Mouse (Mus musculus) spleen, postnatal 4 days (tissue): Measurements from ENCODE around the gene Etnk2.

ENCODE experiments used
- DNase-seq, 2 experiments: peaks; one replicate each; pipeline ENCODE4 v3.0.0; 2022; ENCODE audit warnings: low spot score in 2 of 2

Etnk2 gene

DNA sequence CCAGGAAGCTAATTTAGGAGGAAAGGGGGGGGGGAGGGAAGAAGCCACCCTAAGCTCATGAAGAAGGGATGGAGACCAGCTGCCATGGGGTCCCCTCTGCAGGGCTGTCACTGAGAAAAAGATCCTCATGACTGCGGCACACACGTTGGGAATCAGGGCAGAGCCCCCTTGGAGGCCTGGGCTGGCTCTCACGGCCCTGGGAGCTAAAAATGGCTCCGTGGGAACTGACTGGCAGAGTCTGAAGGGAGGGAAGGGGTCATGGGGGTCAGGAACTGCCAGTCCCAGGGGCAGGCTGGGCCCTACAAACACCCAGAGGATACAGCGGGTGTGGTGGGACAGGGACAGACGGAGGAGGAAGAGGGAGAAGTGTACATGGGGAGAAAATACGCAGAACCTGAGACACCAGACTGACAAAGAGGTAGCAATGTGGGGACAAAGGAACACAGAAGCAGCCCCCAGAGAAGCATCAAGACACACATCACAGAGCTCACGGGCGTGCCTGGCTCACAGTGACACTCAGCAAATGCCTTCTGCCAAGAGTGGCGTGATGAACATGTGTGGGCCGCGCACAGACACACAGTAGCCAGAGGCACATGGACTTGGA lies 19.3 kb downstream of the Etnk2 start:
- no peak for DNase-seq

DNA sequence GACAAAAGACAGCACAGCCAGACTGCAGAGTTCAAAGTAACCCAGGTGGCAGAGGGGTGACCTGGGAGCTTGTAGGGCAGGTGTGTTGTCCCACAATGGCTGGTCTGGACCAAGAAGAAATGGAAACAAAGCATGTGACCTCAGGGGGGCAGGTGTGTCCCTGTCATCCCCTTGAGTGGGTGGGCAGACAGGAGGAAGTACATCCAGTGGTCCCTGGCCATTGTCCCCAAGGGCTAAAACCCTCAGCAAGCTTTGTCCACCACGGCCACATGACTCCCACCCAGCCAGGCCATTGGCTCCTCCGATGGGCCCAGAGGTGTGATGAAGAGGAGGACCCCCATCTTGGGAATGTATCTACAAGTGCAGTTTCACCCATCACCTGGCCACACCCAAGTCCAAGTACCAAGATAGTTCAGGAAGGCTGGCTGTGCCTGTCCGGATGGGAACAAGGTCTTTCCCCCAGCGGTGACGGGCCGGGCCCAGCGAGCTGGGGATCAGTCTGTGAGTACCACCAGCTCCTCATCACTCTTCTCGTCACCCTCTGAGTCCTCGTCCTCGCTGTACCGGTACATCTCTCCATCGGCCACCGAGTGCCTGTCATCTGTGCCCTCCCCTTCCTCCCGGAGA lies 19.9 kb downstream of the Etnk2 start:
- no peak for DNase-seq

DNA sequence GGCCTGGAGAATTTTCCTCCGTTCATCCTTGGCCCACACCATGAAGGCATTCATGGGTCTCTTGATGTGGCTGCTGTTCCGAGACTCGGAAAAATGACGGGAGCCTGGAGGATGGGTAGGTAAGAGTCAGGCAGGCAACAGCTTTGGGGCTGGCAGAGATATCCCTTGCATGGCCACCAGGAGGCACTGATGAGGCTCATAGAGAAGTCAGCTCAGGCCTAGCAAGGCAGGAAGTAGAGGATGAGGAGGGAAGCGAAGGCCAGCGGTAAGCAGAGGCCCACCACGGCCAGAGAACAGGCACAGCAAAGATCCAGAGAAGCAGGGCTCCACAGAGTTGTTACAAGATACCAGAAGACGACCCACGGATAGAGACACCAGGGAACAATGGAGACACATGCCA lies 22.1 kb downstream of the Etnk2 start:
- DNase-seq, result peak; percentile 77 to 90

DNA sequence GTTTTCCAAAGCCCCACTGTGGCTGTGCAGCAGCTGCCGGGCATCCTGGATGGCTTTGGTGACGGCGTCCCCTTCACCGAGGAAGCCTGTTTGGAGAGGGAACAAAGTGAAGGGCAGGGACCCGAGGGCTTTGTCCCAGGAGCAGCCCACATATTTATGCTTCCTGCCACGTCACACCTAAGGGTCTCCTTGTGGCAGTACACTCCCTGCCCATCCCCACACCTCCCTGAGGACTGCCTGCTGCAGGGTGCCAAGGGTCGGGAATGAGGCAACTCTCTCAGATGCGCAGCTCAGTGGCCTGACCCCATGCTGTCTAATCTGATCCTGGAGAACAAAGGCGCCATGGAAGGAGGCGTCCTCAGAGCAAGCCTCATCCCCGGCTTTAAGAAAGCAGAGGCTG lies 22.8 kb downstream of the Etnk2 start:
- DNase-seq, result no peak

DNA sequence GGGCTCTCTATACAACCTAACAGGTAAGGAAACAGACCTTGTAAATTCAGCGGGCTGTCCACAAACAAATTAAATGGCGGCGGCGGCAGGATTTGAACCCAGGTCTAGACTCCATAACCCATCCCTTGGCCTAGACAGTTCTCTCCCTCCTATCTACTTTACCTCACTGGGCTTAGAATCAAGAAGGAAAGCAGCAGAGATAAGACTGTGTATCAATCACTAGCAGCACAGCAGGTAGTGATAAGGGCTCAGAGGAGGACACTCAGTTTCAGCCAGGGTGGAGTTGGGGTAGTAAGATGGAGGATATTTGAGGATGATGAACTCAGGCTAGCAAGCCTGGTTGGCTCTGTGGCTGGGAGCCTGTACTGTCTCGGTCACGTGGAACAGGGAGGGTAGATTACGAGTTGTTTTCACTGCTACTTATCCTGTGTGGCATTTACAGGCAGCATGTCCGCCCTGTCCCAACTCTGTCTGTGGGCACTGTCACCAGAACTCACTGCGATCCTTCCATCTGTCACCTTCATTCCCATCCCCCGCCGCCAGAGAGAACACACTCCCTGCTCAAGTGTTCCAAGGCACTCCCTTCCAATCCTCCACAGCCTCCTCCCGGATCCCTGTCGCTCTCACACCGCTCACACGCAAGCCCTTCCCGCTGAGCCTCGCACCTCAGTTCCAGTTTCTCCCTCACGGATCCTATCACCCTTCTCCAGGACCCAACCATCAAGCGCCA lies 24.3 kb downstream of the Etnk2 start:
- no peak for DNase-seq

DNA sequence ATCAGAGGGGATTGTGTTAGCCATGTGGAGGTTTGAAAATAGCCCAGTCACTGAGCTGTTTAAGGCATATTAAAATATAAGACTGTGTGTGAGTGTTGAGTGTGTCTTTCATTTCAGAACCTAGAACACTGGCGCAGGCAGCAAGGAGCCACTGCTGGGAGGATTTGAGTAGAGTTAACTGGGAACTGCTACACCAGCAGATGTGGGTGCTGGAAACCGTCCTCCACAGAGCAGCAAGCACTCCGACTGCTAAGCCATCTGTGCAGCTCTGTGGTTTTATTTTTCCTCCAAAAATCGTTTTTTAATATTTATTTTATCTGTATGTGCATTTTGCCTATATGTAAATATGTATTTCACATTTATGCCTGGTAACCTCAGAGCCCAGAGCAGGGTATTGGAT lies 31.3 kb downstream of the Etnk2 start:
- no peak for DNase-seq

DNA sequence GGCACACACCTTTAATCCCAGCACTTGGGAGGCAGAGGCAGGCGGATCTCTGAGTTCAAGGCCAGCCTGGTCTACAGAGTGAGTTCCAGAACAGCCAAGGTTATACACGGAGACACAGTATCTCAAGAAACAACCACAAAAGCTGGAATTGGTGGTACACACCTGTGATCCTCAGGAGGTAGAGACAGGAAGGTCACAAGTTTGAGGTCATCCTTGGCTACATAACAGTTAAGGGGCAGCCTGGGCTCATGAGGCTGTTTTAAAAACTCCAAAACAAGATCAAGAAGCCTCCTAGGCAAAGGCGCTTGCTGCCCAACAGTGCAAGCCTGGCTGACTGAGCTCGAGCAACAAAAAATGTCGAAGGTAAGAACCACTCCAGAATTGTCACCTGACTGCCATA lies 33.3 kb downstream of the Etnk2 start:
- no peak for DNase-seq

DNA sequence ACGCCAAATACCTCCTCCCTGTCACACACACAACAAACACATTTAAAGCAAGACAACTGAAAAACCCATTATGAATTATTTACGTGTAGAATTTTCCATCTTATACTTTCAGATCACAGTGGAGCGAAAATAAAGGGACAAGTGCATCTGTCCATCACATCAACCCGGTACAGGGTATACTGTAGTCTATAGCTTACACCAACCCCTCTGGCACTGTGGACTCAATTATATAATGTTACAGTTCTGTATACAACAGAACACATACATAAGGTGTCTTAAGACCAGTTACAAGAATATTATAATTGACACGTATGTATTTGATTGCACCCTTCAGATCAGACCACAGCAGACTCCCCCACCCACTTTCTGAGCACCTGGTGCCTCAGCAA lies 33.7 kb downstream of the Etnk2 start:
- no peak for DNase-seq

DNA sequence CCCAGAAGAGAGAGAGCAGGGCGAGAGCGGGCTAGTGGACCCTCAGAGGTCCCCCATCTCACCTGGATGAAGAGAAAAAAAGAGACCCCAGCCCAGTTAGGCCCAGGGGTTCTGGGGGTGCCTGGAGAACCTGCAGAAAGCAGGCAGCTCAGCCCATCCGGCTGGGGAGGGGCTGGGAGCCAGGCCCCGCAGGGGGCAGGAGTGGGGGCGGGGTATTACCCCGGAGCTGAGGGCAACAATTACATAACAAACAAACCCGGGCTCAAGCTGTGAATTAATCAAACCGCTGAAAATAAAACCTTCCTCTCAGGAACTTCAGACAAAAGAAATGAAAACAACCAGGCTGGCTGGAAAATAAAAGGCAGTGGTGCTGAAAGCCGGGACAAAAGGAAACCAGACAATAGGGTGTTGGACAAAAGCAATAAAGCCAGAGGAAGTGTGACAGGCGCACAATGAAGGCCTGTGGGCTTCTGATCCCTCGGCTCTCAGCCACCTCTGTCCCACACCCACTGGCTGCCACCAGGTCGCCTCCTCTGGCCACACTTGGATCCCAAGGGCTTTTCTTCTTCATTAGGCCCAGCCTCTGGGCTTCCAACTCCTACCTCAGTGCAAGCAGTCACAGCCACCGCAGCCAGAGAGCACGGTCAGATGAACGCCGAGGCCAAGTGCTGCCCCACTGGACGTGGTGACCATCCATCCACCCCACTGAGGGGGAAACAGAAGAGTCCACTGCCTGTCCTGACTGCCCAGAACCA lies 34.3 kb downstream of the Etnk2 start:
- DNase-seq, result no peak

DNA sequence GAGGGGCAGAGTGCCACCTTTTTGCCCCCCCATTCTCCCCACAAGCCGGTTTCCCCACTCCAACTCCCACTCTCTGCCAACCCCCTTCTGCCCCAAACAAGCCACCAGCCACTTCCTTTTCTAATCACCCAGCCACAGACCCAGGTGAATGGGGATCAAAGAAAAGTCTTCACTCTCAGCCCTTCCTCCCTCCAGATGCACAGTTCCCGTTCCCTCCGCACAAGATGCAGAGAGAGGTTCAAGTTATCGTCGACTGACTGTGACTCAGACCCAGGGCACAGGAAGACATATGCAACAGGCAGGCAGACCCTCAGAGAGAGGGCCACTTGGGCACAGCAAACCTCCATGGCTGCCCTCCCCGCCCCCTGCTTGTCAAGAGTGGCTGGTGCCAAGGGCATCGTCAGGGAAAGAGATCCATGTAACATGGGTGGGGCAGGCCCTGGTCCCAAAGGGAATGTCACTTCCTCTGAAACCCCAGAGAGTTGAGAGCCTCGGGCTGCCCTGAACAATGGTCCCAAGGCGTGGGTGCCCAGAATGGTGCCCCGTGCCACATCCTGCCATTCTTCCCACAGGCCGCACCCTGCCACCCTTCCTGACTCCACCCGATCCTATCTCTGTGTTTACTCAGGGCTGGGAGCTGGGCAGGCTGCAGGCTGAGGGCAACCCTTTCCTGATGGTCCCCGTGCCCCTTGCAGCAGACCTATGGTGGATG lies 36.8 kb downstream of the Etnk2 start:
- DNase-seq, result no peak

DNA sequence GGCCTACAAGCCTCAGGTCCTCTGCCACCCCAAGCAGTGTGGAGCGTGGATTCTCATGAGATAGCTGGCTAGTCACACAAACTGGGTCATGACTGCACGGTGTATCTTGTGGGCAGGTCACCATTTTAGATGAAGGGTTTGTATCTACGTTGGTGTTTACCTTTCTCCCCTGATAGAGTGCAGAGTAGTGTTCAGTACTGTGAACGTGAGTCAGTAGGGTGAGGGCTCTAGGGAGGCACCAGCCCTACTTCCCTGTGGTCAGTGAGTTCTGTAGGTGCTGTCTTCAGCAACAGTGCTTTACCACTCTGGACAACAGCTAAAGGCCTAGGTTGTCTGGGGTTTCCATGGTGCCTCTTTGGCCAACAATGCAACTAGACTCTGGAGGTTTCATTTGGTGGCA lies 40.6 kb downstream of the Etnk2 start:
- DNase-seq, result no peak

DNA sequence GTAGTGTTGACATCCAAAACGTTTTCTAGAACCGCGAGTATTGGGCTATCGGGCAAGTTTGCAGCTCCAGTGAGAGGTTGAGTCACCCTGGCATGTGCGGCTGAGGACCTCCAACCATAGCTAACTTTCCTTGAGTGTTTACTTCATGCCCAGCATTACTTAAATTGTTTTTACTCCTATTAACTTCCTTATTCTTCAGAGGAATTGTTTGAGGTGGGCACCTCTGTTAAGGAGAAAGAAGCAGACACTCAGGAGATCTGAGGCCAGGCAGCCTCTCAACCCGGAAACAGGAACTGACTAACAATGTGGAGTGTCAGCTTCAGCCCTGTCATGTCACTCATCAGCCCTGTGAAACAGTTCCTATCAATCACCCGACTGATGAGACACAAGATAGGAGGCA lies 43.2 kb downstream of the Etnk2 start:
- DNase-seq, result no peak

DNA sequence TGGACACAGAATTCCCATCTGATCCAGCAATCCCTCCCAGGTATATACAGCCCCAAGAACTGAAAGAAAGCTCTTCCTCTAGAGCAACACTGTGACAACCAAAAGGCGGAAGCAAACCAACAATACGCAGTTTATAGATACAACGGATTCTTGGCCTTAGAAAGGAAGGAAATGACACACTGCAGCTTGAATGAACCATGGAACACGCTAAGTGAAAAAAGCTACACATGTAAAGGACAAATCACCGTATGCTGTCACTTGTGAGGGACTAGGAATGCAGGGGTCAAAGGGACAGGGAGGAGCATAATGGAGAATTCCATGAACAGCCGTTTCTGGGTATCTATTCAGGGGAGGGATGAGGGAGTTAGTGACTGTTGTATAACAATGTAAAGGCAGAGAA lies 44.1 kb downstream of the Etnk2 start:
- DNase-seq, result no peak

DNA sequence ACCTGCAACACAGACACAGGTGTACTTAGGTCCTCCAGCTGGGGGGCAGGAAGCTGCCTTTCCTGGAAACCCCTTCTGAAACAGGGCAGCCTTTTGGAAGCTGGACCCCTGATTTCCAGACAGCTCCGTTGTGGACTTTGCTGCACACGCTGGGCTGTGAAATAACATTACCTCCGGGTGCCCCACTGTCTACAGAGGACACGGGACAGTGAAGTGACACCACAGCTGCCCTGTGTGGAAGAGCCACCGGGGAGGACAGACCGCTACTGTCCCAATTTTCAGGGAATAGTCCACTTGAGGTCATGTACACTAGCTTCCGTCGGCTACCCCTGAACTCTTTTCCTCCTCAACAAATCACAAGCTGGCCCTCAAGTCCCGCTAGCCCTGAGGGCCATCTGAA lies 44.9 kb downstream of the Etnk2 start:
- no peak for DNase-seq

DNA sequence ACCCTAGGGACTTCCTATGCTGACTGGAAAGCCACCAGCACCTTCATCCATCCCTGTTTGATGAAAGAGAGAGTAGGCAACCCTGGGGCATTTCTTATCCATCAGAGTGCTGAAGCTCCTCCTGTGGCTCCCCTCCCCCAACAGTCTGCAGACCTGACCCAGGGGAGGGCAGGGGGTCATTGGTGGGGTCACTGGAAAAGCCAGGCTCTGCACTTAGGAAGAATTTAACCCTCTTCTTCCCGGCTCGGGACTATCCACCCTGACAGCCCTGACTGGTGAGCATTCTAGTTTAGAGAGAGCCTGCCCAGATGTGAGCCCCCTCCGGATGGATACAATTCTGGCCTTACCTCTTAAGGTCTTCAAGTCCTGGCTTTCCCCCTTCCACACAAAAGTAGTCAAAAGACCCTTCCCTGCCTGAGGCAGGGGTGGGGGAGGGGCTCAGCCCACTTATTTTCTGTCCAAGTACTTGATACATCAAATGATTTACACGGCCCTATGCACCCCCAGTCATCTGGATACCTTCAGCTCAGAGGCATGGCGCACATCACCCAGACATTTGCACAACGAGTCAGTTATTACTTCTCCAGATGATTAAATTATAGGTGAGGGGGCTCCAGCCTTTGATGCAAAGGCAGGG lies 45.6 kb downstream of the Etnk2 start:
- no peak for DNase-seq

DNA sequence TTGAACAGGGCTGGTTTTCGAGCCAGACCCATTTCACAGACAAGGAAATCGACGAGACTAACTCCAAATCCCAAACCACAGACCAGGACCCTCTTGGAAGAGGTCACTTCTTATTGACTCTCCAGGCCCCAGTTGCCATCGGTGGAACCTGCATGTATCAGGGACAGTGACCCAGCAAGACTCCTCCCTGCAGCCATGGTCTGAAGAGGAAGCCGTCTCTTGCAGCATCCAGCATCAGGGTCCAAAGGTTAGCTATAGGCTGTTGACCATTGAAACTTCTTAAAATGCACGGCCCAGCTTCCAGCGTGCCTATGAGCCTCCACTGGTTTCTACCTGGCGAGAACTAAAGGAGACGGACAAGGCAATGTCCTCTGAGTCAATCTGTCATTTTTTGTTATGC lies 46.4 kb downstream of the Etnk2 start:
- DNase-seq, result no peak

DNA sequence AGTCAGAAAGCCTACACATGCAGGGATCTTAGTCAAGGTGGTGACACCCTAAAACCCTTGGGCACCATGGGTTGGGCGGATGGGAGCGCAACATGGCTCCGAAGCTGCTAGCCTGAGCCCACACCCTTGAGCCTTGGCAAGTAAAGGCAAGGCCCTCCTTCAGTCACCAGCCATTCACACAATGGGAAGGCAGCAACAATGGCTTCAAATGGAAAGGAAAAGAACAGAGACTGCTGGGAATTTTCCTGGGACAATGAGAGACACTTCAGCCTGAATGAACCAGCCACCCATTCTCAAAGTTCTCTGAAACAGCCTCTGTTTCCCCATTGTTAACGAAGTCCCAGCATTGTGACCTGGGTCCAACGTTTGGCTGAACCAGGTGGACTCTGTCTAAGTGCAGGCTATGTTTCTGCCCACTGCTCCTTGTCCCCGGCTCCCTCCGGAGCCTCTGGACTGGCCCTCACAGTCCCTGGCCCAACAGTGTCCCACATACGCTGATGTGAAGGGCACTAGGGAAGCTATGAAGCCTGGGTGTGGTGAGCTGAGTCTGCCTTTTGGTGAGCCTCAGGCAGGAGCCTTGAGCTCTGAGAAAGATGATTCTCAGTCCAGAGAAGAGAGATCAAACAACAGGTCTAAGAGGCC lies 48.3 kb downstream of the Etnk2 start:
- peak in 1 of 2 experiments; percentile 52 for DNase-seq

DNA sequence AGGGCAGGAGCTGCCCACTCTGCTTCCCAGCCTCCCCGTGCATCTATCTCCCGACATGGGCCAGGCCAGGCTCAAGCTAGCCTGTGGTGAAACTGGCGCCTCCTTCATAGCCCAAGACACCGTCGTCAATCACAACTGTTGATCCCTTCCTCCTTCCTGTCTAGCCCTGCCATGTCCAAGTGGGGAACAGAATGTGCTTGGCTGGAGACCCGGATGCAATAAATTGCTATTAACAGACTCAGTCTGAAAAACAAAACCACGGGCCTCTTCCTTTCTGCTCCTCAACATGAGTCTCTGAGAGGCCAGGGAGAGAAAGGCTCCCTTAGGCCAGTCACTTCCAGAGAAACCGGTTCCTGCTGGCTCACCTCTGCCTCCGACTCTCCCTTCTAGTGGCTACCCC lies 49.6 kb downstream of the Etnk2 start:
- DNase-seq, result peak in 1 of 2 experiments; percentile 56

DNA sequence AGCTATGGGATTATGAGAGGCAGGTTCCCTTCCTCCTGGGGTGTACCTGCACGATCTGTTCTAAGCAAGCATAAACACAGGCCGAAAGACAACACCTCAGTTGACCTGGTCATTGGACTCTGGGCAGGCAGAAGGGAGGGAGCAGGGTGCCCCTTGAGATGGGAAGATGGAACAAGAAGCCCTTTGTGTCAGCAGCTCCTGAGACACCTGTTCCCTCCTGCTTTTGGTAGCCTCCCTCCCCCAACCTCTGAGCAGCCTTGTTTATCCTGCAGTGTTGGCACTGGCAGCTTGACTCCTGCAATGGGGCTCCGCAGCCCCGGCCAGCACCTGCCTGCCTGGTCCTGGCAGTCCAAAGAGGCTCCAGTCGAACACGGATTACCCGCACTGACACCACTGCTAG lies 51.7 kb downstream of the Etnk2 start:
- DNase-seq, result peak in 1 of 2 experiments; percentile 51

DNA sequence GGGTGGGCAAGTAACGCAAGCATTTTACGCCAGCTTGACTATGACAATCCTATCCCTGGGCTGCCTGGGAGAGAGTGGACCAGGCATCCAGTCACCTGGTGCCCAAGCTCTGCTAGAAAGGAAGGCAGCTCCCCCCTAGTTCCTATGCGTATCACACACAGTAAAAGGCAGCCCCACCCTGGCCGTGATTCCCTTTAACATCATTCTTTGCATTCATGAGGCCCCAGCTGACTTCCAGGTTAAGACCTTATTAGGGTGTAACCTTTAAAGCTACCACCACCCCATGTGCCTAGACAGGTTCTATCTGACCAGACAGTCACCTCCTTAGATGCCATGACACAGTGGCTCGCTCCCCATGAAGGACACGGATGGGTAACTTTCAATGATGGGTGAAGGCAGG lies 52.1 kb downstream of the Etnk2 start:
- DNase-seq, result no peak

DNA sequence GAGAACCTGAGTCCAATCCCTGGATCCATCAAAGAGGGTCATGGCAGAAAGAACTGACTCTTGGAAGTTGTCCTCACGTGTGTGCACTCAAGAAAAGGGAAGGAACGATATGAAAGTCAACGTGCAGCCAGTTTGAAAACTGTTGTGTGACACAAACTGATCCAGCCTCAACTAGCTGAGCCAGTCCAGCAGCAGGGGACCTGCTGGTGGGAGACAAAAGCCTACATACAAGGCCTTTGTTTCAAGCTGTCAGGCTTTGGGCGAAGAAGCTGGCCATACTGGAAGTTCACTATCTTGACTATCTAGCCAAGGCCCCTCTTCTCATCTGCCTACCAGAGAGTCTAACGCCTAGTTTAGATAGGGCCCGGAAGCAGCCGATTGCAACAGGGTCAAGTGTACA lies 53.1 kb downstream of the Etnk2 start:
- DNase-seq, result peak in 1 of 2 experiments; percentile 57
